Mouse (Mus musculus): ENCODE data around the gene Palm.
"Not testable (repeated sequence)": the region's sequence is repeated elsewhere in the genome, so short reads cannot be mapped to it uniquely, and the experiment has no call there.

Palm gene

DNA sequence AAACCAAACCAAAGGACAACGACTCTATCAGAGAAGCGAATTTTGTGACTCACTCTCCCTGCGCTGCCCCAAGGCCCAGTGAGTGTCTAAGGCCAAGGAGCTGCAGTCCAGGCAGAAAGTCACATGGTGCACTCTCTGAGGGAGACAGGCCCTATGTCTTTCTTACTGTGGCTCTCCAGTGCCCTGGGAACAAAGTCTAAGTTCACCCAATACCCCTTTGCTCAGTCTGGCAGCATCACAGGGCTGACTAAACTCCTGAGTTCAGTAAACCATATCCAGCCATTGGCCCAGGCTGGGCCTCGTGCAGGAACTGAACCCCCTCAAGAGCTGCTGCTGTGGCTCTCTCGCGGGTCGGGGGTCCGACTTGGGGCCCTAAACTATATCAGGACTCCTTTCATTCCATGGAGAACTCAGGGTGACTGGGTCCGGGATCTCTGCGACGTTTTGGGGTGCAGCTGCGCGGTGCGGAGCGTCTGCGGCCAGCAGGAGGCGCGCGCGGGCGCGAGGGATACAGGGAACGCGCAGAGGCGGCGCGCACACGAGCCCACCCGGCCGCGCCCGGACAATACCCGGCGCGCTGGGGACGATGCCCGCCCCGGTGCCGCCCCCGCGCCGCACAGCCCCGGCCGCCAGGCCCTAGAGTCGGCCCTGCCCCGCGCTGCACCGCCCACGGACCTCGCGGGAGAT is at the start of gene Palm:
TSS of gene Palm (plus strand) at position 522 of the 687 bp plus-strand sequence.
- peak; percentile 81 to 95 for DNase-seq

GRCm38 (mm10) chr10:79743650-79744365 is 49.6 kb upstream of the Palm start:
- peak; percentile 64 to 77 for DNase-seq

DNA sequence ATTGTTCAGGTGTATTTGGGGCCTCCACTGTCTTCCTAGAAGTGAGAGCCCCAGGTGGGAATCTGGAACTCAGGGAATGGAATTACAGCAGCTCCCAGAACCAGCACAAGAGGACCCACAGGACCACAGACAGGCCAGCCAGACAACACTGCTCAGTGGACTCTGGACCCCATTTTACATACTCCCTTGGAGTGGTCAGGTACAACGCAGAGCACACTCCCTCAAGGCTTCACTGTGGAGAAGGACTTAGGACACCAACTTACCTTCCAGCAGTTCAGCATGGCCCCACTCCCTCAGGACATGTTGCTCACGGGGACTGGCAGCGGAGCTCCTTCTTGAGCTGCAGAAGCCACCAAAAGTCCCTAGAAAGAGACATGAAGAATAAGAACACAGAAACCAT is 48.0 kb upstream of the Palm start:
- no peak for DNase-seq

DNA sequence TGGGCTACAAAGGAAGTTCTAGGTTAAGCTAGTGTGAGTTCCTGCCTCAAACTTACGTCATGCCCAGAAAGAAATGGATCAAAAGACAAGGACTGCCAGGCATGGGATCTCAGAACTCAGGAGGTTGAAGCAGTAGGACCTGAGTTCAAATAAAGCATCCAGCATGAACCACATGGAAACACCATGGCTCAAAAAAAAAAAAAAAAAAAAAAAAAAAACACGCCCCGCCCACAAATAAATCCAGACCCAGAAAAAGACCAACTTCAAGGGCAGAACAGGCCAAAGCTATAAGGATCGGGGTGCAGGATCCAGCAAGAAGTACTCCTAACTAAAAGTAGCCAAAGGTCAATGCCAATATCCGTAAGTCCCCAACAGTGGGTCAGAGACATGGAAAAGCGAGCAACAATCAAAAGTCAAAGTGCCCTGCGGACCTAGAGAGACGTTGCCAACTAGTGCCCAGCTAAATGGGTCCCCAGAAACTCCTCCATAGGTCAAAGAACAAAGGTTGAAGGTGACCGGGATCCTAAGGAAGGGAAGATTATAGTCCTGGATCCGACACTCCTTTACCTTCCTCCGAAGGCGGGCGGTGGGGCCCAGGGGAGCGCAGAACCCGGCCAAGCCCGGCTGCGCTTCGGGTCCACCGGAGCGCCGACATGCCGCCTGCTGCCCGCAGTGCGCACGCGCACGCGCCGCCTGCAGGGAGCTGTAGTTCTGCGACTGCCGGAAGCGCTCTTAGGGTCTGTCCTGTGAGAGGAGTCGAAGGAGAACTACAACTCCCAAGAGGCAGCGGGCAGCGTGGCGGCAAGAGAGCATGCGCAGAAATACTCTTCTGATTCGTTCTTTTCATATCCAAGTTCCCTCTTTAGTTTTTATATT is 47.2 kb upstream of the Palm start, which contains the start of gene Polrmt:
TSS of gene Polrmt (minus strand) at position 684 of the 876 bp plus-strand sequence.
- peak; percentile 96 to 97 for DNase-seq

DNA sequence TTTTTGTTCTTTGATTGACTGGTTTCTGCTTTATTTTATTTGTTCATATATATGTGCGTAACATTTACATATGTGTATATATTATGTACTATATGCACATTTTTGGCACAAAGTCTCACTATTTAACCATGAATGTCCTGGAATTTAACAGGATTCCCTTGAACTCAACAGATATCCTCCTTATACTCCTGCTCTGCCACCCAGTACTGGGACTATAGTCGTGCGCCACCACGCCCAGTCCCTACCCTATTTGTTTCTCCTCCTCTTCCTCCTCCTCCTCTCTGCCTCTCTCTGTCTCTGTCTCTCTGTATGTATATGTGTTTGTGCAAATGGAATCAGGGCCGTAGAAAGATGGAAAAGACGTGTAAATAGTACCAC is 46.6 kb upstream of the Palm start:
- DNase-seq: no peak

DNA sequence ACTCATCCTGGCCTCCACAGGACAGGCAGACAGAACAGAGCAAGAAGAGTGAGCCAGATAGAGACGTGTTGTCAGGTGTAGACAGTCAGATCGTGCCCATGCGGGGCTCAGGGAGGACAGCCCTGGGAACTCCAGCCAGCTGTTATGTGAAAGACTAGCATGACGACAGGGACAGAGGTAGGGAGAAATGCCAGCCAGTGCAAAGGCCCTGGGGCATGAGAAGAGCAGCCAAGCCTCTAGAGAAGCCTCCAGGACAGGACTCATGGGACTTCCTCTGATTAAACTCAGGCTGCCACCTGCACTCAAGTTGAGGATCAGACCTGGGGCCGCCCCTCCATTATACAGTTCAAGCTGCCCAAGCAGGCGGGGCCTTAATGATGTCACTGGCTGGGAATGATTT is 44.9 kb upstream of the Palm start:
- peak in 1 of 2 experiments; percentile 11 for DNase-seq

DNA sequence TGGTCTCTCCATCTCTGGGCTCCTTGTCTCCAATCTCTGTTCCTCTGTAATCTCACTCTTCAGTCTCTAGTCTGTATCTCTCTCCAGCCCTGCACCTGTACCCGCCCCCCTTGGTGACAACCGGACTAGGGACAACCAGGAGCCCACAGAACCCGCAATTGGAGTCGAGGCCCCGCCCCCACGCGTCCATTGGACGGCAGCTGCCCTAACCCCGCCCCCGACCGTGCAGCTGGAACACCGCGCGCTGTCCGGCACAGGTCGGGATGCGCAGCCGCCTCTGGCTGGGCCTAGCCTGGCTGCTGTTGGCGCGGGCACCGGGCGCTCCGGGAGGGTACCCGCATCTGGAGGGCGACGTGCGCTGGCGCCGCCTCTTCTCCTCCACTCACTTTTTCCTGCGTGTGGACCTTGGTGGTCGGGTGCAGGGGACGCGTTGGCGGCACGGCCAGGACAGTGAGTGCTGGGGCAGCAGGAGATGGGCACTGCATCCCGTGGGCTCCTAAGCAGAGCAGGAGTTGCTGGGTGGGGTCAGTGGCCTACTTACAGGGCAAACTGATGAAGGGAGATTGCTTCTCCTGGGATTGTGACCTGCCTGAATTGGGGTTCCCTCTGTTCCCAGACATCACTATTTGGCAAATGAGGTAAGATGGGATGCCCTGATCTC is 38.4 kb upstream of the Palm start, which contains the start of gene Fgf22:
TSS of gene Fgf22 (plus strand) at position 221 of the 661 bp plus-strand sequence.
- peak; percentile 88 to 92 for DNase-seq

DNA sequence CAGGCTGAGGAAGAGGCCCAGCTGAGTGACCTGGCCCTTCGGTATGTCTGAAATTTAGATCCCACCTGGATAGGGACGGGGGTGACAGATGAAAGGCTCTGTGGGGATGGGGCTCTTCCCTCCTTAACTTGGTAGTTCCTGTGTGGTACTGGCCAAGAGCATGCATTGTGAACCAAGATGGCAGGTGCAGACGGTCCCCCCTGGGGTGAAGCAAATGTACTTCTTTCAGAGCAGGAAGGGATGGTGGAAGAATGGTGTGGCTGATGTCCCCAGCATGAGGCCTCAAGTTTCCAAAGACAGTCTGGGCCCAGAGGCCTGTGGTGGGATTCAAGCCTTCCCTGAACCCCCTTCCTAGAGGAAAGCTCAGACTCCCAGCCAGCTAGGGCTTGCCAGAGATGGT is 37.5 kb upstream of the Palm start:
- DNase-seq: no peak

- DNase-seq: peak in 1 of 2 experiments; percentile 4
Measured at GRCm38 (mm10) chr10:79756660-79757059, 36.7 kb upstream of the Palm start.

- not testable (repeated sequence) for DNase-seq
Measured at GRCm38 (mm10) chr10:79759675-79760074, 33.7 kb upstream of the Palm start.

DNA sequence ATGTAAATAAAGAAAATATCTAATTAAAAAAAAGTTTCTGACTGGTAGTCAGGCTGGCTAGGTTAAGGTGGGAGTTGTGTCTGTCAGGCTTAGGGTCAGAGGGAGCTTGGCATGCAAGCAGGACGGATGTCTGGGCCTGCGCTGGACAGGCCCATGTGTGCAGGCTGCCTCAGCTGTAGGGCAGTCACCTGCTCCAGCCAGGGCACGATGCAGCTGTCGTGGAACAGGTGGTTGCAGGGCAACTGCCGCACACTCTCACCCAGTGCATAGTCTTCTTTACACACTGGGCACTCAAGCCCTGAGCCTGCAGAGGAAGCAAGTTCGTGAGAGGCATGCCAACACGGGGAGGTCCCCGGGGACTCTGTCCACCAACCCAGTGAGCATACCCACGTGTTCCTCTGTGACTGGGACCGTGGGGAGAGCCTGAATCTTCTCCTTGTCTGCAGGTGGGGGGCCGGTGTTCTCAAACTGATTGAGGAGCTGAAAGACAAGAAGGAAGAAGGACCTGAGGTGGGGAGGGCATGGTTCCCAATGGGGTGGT is 32.7 kb upstream of the Palm start:
- no peak for DNase-seq

DNA sequence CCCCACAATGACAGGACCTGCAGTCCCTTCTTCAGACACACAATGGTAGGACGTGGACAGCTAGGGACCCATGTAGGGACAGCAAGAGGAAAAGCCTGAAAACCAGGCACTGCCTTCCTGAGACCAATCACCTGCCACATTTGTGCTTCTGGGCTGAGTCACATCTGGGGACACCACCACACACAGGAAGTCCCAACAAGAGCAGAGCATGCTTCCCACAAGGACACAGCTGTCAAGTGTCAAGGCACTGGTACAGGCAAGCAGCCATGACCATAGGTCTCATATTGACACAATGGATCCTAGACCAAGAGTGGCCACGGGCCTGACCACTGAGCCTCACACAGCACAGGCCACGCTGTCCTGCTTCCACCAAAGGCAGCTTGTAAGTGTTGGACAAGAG is 30.5 kb upstream of the Palm start:
- no peak for DNase-seq

DNA sequence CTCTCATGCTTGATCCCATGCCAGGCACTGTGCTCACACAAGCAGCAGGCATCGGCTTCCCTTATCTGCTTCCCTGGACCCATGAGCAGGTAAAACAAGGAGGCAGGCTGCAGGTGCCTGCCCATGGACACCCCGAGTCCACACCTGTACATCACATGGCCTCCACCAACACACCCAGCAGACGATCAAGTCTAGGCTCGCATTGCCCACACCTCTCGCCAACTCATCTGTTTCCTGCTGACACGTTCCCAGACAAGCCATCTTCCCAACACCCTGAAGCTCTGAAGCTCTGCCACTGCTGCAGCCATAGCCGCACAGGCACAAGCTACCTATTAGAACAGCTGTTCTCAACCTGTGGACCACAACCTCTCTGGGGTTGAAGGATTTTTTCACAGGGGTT is 29.1 kb upstream of the Palm start:
- DNase-seq: no peak

DNA sequence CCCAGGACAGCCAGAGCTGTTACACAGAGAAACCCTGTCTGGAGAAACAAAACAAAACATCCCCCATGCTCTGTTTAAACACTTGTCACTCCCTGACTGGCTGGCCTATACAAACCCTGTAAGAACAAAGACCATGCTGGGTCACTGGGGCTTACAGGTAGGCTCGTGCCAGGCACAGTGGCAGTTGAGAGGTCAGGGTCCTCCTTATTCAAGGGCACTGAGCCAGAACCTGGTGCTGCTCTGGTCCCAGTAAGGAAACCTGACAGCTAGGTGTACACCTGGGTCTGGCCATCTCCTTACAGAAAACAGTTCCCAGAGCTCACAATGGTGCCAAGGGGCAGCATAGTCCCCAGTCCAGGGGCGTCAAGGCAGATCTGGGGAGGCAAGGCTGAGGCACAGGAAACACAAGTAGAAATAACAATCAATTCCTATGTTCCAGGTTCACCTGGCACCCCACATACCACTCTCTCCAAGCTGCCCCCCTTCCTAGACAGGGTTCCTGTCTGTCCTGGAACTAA is 28.1 kb upstream of the Palm start:
- DNase-seq: no peak

GRCm38 (mm10) chr10:79766001-79766507 is 27.3 kb upstream of the Palm start:
- DNase-seq: no peak

- peak; percentile 97 to 100 for DNase-seq
Measured at GRCm38 (mm10) chr10:79766508-79767325, 26.7 kb upstream of the Palm start, which contains the start of gene Rnf126. TSS of gene Rnf126 (minus strand) at chr10:79766952.

GRCm38 (mm10) chr10:79767372-79768244 is 25.8 kb upstream of the Palm start:
- peak; percentile 93 to 97 for DNase-seq

- peak; percentile 74 to 82 for DNase-seq
Measured at GRCm38 (mm10) chr10:79768400-79768799, 25.0 kb upstream of the Palm start.

- no peak for DNase-seq
Measured at GRCm38 (mm10) chr10:79769329-79769728, 24.0 kb upstream of the Palm start.

GRCm38 (mm10) chr10:79772320-79772719 is 21.1 kb upstream of the Palm start:
- no peak for DNase-seq

Measured in cerebellum, adult 18-20 months (tissue).